Mouse (Mus musculus): ENCODE measurements around the gene Gm10188.

DNA sequence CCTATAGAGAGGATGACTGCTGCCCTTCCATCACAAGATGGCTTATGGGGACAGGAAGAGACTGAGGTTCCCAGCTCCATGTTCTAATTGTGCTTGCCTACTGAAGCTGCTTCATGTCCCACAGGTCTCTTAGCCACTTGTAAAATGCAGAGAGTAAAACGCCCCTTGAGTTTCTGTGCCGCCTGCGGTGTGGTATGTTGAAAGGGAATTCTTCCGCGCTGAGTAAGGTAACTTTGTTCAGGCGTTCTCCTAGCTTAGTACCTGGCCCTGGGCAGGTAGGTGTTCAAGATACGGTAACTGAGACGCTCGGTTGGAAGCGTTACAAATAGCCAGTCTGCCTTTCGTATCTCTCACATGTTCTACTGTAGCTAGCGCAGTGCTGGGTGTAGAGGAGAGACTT, 17.9 kb downstream of the Gm10188 start:
- no peak for TF ChIP-seq CTCF (IDR thresholded peaks at IDR 0.05; ENCODE audit: extremely low read depth, insufficient read depth, low read length)
- TF ChIP-seq POLR2A (IDR thresholded peaks at IDR 0.05; ENCODE audit: extremely low read depth, insufficient read depth, low read length), result no peak
